Mouse (Mus musculus) right cerebral cortex, adult 2 months (tissue): ENCODE data around the gene Ttc41.
A peak's percentile ranks its signal among the peaks of the same experiment; 100 is the strongest.
"Not testable (repeated sequence)": the region's sequence is repeated elsewhere in the genome, so short reads cannot be mapped to it uniquely, and the experiment has no call there.

Experiments used
- DNase-seq, 2 experiments: peaks; one replicate each; pipeline ENCODE4 v3.0.0; 2021 to 2022; ENCODE audit warnings: low spot score in 2 of 2

Ttc41 gene

DNA sequence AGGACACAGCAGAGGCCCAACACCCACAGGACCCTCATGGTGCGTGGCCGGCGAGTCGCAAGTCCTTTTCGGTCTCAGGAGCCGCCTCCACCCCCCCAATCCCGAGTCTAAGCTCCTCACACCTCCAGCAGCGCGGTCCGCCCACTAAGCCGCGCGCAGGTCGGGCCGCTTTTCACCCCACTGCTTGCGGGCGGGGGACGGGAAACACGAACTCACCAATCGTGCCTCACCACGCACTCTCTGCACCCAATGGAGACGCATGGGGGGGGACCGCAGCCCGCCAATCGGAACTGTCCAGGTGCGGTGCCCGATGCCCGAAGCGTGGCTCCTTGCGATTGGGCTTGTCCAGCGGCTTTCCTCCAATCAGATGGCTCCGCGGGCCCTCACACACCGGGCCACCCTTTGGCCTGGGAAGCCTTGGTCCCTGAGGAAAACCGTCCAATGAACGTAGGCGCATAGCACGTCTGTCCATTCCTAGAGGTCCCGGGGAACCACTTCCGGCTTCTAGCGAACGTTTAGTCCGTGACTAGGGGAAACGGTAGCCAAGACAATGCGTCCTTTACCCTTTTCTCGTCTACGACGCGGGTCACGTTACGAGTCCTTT, at the start of gene Ttc41, which contains the start of gene Hsp90b1:
Ttc41 (plus strand) TSS at position 494 of the 604 bp plus-strand sequence.
Hsp90b1 (minus strand) TSS at position 192 of the 604 bp plus-strand sequence.
- DNase-seq = peak; percentile 99 to 100

DNA sequence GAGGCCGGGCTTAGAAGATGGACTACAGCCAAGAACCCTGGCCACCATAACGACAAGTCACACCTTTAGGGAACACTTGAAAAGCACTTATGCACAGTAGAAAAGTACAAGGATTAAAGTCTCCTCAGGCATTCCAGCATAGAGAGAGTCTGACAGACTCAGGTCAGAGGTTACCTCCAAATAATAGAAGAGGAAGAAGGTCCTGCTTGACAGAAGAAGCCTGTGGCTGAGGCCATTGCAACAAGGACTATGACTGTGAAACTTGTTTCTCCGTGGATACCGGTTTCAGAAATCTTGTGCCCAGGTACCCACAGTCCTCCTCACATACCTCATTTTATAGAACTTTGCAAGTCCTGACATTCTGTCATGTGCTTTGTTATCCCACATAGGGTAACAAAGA, 35.1 kb upstream of the Ttc41 start:
- DNase-seq = not testable (repeated sequence)

DNA sequence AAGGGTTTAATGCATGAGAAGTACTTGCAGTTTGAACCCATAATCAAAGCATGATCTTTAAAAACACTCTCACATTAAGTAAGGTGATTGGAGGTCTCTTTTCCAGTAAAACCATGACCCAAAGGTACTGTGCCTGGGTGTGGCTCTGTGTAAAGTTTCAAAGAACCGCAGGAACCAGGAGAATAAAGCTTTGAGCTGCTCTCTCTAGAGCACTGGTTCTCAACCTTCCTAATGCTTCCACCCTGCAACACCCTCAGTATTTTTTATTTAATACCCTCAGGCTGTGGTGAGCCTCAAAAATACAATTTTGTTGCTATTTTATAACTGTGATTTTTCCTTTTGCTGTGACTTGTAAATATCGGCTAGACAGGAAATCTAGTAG, 20.8 kb upstream of the Ttc41 start:
- not testable (repeated sequence) for DNase-seq

DNA sequence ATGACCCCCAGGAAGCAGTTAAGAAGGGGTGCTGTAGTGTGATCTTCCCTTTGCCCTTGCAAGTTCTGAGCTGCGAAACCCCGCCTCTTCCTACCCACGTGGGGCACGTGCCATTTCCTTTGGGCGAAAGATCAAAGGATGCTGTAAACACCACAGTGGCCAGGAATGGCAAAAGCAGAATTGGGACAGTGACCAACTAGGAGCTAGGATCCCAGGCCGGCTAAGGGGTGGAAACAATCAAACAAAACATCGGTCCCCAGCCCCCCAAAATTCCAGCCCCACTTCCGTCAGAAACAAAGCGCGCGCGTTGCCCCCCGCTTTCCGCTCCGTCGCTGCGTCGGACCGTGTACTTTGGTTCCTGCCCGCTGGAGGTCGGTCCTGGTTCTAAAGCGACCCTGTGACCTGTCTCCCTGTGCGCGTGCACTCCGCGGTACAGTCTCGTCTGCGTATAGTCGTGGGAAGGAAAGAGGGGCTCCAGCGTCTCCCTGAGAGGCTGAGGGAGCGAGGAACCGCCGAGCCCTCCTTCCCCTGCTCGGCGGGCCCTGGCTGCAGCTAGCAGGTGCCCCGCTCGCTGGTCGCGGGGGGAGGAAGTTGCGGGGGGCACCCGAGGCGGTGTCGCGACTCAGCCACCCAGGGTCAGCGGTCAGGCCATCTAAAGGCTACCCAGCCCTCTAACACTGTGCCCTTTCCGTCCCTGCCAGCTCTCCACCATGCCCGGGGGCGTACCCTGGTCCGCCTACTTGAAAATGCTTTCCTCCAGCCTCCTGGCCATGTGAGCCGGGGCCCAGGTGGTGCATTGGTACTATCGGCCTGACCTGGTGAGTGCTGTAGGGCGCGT, 20.2 kb upstream of the Ttc41 start:
- peak; percentile 76 to 80 for DNase-seq

DNA sequence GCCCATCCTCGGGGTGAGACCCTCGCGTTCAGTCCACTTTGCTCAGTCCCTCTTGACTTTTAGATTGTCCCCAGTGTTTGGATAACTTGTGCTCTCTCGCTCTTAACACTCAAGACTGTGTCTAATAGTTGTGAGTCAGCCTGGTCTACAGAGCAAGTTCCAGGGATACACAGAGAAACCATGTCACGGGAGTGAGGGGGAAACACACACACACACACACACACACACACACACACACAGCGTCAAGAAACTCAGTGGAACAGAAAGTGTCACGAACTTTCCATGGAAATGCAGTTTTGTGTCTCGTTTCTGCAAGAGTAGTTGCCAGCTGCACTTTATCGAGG, 19.6 kb upstream of the Ttc41 start:
- not testable (repeated sequence) for DNase-seq

DNA sequence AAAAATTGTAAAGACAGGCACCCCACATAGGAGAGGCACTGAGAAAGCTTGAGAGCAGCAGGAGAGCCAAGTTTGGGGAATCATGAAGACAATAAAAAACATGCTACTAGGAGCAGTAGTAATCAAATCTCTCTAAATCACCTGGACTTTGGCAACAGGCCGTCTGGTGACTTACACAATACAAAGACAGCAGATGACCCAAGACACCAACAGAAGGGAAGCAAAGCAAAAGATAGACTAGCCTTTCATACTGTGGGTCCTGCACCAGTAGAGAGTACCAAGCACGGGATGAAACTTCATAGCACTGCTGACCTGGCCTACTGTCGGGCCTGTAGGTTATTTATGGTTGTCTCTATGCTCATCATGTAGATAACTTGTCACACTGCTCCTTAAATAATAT, 5.4 kb upstream of the Ttc41 start:
- DNase-seq = no peak

DNA sequence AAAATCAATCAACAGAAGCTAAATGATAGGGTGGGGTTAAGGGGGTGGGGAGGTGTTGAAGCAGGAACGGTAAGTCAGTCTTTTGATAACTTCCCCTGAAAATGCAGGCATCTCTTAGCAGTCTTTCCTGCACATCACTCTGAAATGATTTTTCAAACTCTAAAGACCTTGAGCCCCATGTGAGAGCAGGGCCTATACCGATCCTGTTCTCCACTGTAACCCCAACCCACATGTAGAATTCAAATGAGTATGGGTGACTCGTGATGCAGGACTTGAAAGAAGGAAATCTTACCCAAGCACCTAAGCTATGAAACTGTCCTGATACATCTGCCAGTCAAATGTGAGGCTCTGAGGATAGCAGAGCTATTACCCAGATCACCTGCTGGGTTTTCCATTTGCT, 4.6 kb upstream of the Ttc41 start:
- no peak for DNase-seq

DNA sequence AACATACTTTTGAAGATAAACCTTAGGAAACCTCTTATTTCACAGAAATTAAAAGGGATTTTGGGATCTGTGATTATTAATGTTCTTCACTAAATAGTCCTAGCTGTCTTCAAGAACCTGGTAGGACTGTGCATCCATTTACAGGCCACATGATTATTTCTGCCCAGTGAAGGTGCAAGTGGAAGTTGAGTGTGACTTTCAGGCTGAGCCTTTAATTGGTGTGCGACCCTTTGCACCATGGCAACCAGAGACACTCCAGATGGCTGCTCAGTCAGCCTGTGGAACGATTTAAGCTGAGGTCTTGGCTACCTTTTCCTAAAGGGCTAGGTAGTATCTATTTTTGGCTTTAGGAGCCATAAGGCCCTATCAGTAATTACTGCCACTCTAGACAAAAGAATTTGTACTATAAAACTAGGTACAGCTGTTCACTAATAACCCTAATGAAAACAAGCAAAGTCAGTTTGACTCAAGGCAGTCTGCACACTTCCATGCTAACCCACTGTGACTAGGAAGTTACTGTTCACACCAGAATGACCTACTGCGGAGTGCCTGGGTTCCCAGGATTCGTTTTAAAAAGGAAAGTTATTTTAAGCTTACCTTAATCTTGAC, 3.2 kb upstream of the Ttc41 start:
- no peak for DNase-seq

DNA sequence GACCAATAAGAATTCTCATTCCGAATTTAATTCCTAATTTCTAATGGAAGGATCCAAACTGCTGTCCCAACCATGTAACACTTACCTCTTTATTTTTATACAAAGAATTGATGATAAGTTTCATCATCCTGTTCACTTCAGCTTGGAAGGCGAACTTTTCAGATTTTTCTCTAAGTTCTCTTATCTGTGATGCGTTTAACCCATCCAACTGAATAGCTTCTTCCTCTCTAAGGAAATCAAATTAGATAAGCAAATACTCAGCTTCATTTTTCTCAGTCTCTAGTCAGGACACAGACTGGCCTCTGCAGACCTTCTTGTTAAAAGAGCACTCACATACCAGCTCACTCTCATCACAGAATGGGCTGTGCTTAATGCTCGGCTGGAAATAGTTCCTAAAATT, 2.2 kb upstream of the Ttc41 start:
- no peak for DNase-seq

DNA sequence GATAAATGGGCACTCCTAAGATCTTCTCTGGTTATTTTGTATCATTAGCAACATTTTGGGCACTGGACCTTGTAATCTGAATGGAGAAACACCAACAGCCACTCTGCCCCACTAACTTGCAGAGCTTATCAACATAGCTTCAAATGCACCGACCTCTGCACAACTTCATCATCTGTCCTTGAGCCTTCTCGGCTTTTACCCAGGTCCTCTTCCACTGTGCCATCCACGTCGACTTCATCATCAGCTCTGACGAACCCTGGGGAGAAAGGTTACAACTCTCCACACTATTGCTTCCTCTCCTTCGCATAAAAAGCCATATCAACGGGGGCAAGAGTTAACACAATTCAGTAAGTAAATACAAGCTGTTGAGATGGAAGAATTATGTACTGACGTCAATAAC, 1.5 kb upstream of the Ttc41 start:
- no peak for DNase-seq

DNA sequence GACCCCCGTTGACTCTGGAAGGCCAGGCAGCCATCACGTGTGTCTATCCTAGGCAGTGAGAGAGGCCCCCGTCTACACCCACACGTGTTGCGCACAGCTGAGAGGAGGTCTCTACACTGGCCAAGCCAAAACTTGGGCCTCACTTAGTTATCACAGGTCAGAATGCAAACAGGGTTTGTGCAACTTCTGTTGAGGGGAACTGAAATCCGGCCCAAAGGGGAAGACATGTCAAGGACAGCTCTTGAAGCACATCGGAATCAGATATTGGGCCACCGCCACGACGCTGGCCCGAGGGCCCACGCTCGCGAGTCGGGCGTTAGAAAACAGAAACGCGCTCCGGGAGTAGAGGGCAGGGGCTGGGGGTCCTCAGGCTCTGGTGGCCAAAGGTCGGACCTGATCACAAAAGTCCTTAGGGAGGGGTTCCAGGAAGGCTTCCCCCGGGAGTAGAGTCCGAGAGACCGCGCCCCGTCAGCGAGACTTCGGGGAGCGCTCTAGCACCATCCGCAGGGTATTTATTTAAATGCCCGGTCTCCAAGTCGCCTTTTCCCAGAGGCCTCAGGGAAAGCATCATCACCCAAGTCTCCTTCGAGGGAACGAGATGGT, 921 bp upstream of the Ttc41 start:
- peak in 1 of 2 experiments; percentile 23 for DNase-seq

DNA sequence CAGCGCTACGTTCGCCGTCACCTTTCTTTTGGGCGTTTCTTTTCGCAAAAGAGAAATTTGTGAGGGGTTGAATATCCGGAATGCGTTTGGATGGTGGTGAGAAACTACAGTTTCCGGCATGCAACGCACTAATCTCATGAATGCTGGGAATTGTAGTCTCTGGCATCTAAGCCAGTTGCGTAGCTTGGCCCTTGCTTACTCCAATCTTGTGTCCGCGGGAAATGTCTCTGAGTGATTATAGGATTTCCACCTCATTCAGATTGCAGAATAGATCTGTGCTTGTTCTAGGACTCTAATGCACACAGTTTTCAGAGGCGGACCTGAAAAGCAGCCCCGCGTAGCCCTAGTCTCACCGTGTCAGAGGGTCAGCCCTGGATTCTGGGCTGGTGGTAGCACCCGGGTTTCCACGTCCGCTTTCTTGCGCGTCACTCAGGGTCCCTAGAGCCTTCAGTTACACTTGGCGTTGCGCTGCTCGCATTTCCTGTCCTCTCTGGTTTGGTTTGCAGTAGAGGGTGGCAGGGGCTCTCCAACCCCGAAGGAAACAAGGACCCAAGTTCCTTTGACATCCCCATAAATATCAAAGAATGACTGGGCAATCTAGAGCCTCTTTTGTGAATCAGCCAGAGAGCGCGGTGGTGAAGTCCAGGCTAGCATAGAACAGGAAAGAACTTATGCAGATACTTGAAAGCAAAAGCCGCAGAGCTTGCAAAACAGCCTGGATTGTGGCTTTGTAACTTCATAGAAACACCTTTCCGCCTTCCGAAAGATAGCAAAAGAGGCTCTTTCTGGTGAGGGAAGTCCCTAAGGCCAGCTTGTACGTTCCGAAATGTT, 526 bp downstream of the Ttc41 start:
- DNase-seq = no peak

DNA sequence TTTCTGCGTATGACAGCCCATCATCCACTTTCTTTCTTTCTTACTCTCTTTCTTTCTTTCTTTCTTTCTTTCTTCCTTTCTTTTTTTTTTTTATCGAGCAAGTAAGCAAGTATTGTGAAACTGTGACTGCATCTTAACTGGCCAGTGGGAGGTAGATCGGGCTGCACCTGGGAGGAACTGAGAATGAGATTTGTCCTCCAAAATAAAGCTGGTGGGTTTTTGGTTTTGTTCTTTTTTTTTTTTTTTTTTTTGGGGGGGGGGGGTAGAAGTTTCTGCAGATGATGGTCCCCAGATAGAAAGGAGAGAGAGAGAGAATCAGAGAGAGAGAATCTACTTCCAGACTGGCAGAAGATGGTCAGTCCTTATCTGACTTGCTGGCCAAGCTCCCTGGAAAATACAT, 1.5 kb downstream of the Ttc41 start:
- no peak for DNase-seq

DNA sequence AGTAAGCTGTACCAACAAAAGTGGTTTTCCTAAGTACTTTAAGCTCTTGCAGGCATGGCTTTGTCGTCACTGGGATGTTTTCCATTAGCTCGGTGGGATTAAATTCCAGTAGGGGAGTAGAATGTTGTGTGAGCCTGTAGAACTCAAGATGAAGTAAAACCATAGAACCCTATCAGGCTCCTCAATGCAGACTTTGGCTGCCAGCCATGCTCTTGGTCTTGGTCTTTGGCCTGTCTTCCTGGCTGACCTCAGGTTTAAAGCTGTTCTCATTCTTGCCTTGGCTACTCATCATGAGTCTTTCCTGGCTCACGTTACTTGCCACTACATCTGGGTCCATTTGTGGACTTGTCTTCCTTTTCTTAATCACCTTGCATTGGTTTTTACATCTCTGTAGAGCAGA, 6.5 kb downstream of the Ttc41 start:
- DNase-seq = no peak

DNA sequence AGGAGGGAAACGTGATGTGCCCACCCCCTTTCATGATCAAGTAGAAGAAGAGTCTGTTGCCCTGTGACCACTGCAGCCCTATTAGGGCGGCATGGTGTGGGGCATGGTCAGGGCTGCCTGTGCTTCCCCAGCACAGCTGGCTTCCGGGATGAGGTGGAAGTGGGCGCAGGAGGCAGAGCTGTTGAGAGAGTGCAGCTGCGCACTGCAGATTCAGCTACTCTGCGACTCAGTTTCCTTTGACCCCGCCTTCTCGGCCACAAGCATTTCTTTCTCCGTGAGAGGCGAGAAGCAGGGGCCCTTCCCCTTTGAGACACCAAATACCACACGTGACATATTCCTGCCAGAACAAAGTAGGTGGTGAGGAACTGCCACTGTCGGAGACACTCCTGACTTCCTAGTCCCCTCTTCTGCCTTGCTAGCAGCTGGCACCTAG, 22.0 kb downstream of the Ttc41 start:
- DNase-seq = peak; percentile 21 to 38

DNA sequence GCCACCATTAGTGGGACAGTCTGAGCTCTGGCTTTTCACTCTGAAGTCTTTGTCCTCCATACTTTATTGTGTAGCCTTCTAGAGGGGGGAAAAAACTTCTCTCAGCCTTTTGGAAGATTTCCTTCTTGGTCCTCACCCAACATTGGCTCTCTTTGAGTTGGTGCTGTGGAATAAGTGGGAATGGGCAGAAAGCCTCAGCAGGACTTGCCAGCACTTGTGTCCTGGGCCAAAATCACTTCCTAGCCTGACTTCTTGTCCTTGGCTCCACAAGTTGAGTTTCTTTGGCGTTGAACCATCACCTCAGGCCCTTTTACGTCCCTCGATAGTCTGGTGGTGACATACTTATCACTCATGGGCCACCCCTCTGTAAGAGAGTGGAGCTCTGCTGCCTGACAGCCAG, 22.6 kb downstream of the Ttc41 start:
- DNase-seq = no peak

DNA sequence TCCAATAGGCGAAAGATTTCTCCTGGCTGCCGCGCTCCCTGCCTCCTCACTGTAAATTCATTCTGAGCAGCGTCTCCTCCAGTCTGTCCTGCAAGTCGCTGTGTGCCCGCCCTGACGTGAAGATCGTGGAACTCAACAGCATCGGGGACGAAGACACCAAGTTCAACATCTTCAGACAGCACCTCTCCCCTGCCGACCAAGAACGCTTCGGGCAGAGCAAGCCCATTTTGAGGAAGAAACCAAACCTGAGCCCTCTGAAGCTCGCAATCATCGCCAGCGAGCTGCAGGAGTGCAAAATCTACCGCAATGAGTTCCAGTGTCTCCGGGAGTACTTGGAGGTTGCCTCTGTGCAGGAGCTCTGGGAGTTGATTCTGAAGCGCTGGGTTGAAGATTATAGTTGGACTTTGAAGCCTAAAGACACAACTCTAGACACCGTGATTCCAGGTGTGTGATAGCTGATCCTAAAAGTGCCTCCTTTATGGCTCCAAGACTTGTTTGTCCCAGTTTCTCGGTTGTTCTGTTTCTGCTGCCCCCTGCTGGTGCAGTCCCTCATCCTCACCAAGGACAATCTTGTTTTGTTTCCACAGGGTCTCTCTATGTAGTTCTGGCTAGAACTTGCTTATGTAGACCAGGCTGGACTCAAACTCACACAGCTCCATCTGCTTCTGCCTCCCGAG, 25.4 kb downstream of the Ttc41 start:
- peak; percentile 90 to 94 for DNase-seq

DNA sequence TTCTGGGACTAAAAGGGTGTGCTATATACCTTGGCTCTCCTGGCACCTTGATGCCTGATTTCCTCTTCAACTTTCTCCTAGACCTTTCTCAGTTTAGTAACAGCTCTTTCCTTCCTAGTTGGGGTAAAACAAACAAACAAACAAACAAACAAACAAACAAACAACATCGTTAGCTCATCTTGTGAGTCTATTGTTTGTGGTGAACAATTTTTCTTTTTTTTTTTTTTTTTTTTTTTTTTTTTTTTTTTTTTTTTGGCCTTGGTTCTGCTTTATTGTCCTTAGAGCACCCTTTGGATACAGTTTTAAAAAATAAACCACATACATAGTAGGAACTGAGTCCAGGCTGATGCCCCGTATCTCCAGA, 25.9 kb downstream of the Ttc41 start:
- DNase-seq = no peak

DNA sequence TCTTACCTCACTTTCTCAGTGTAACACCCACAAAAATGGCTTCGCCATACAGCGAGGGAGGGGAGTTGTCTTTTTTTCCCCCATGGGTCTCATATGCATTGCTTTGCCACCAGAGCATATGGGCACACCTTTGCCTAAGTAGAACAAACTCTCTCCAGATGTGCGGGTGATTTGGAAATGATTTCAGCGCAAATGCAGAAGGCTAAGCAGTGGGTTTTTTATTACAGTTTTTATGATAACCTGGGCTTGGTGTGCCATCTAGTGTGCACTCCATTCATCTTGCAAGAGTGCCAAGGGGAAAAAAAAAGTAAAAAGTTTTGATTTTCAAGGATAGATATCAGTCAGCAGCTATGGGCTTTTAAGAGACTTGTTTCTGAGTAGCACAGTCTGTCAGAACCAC, 29.4 kb downstream of the Ttc41 start:
- DNase-seq = no peak

DNA sequence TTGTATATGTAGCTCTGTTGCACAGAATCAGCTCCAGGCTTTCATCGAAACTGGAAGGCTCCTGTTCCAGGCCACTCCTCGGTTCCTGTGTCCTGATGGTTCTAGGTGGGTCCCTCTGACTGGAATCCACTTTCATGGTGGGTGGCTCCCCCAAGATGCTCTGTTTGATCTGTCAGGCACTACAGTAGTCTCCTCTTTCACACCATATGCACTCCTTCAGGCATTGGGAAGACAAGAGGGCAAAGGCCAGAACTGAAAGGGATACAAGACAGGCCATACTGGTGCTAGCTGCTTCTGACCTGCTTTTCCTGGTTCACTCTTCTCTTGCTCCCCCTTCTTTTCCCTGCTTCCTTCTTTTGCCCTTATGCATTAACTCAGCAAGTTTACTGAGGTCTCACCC, 37.3 kb downstream of the Ttc41 start:
- no peak for DNase-seq

DNA sequence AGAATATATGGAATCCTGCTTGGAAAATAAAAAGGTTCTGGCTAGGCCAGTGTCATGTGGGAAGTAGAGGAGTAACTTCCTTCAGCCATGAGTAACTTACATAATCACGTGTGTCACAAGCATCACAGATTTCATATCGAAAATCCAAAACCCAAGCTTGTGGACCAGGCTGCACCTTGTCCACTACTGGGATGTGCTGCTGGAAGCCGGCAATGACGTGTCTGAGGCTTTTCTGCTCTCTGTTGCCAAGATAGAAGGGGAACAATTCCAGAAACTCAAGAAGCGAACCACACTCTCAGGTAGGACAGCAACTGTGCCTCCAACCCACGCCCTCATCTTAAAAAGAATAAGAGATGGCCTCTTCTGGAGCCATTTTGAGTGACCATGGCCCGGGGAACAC, 38.7 kb downstream of the Ttc41 start:
- no peak for DNase-seq
